ENCODE assay signal across 9 mouse cellular contexts in genomic region chr17:7827586-7827985, GRCm38 (mm10). TPM values are rescaled to one million over a fixed set of nuclear protein-coding genes. Genes with fewer than 3 reads are reported as not detected.
A peak's percentile ranks its signal among the peaks of the same experiment; 100 is the strongest.
DNase-seq lines count a peak whose midpoint lies in the region; ATAC-seq lines count a peak whose summit lies in the region.
"Had no signal": no experiment of that assay in that cellular context is flagged by ENCODE, and none has a peak within 500 bp of the region (broad histone marks: within the 10 kb centered on the region; RNA-seq: fewer than 3 reads in every experiment).

No protein-coding gene starts in this region.

- H3K4me1 ChIP-seq in heart, embryonic 13.5 days: peaks cover 22% of the 10 kb centered on the region
- peaks cover 11% of the 10 kb centered on the region; the same call in 1 of the 2 replicates for H3K4me1 ChIP-seq in forebrain, embryonic 13.5 days
- peaks cover 4% of the 10 kb centered on the region; the same call in 1 of the 2 replicates for H3K4me1 ChIP-seq in intestine, embryonic 16.5 days (ENCODE audit: control insufficient read depth, insufficient read depth, low read length)
- H3K4me1 ChIP-seq in neural tube, embryonic 12.5 days: peaks cover 9% of the 10 kb centered on the region

- peak overlapping the region; percentile 81 for H3K9ac ChIP-seq in heart, embryonic 13.5 days
- peak overlapping the region; percentile 64 for H3K9ac ChIP-seq in forebrain, embryonic 13.5 days
- peak overlapping the region; percentile 72; the same call in 1 of the 2 replicates for H3K9ac ChIP-seq in intestine, embryonic 16.5 days (ENCODE audit: low read depth, low read length)
- peak overlapping the region; percentile 57; the same call in 1 of the 2 replicates for H3K9ac ChIP-seq in neural tube, embryonic 12.5 days

- no peak for DNase-seq in heart, postnatal 25 days (ENCODE audit: low spot score)
- peak; percentile 39 for DNase-seq in R1 (ENCODE audit: low read depth, low spot score)
- no peak for DNase-seq in frontal cortex, postnatal 14 days (ENCODE audit: low spot score in 2 of 2)
- no peak for DNase-seq in urinary bladder, postnatal 10 days (ENCODE audit: low spot score)

- H3K9me3 ChIP-seq in heart, embryonic 13.5 days: no peaks in the 10 kb centered on the region
- no peaks in the 10 kb centered on the region for H3K9me3 ChIP-seq in forebrain, embryonic 13.5 days (replicated peaks)
- H3K9me3 ChIP-seq in intestine, embryonic 16.5 days (ENCODE audit: control insufficient read depth, low read length): no peaks in the 10 kb centered on the region
- no peaks in the 10 kb centered on the region for H3K9me3 ChIP-seq in neural tube, embryonic 12.5 days

- peaks cover 71% of the 10 kb centered on the region for H3K27me3 ChIP-seq in heart, embryonic 13.5 days (replicated peaks)
- H3K27me3 ChIP-seq in forebrain, embryonic 13.5 days: peaks cover 48% of the 10 kb centered on the region
- peaks cover 32% of the 10 kb centered on the region for H3K27me3 ChIP-seq in intestine, embryonic 16.5 days (replicated peaks; ENCODE audit: control insufficient read depth, insufficient read depth, low read length)
- H3K27me3 ChIP-seq in neural tube, embryonic 12.5 days (replicated peaks): peaks cover 10% of the 10 kb centered on the region

- H3K4me3 ChIP-seq in heart, embryonic 13.5 days: peak overlapping the region; percentile 58
- peak overlapping the region; percentile 55 for H3K4me3 ChIP-seq in forebrain, embryonic 13.5 days
- H3K4me3 ChIP-seq in intestine, embryonic 16.5 days (ENCODE audit: low read length): peak overlapping the region; percentile 59
- peak overlapping the region; percentile 49 for H3K4me3 ChIP-seq in neural tube, embryonic 12.5 days

- no peak overlapping the region for H3K27ac ChIP-seq in heart, embryonic 13.5 days (replicated peaks)
- no peak overlapping the region for H3K27ac ChIP-seq in forebrain, embryonic 13.5 days
- H3K27ac ChIP-seq in intestine, embryonic 16.5 days (ENCODE audit: low read length): no peak overlapping the region
- H3K27ac ChIP-seq in neural tube, embryonic 12.5 days: no peak overlapping the region

- WGBS in heart, embryonic 13.5 days: 15% methylated on average over 16 of the region's 16 CpGs
- WGBS in forebrain, embryonic 13.5 days: 5% methylated on average over 16 of the region's 16 CpGs
- 10% methylated on average over 16 of the region's 16 CpGs for WGBS in intestine, embryonic 16.5 days
- WGBS in neural tube, embryonic 12.5 days: 14% methylated on average over 16 of the region's 16 CpGs

- no peak for ATAC-seq in heart, embryonic 13.5 days (ENCODE audit: extremely low read depth, insufficient number of reproducible peaks, low FRiP score, low TSS enrichment)
- ATAC-seq in forebrain, embryonic 13.5 days: no peak
- peak; percentile 26; the same call in 1 of the 2 replicates for ATAC-seq in intestine, embryonic 16.5 days
- ATAC-seq in neural tube, embryonic 12.5 days (ENCODE audit: low FRiP score, low read depth): no peak

- no peaks in the 10 kb centered on the region for H3K36me3 ChIP-seq in heart, embryonic 13.5 days
- H3K36me3 ChIP-seq in forebrain, embryonic 13.5 days (ENCODE audit: poor library complexity, severe bottlenecking): no peaks in the 10 kb centered on the region
- H3K36me3 ChIP-seq in intestine, embryonic 16.5 days (ENCODE audit: control insufficient read depth, insufficient read depth, low read length): no peaks in the 10 kb centered on the region
- no peaks in the 10 kb centered on the region for H3K36me3 ChIP-seq in neural tube, embryonic 12.5 days
- H3K36me3 ChIP-seq: G1E had no signal

- peak overlapping the region; percentile 93 for H3K4me2 ChIP-seq in heart, embryonic 13.5 days
- H3K4me2 ChIP-seq in forebrain, embryonic 13.5 days: peak overlapping the region; percentile 98
- H3K4me2 ChIP-seq in intestine, embryonic 16.5 days (ENCODE audit: low read depth, low read length): peak overlapping the region; percentile 97
- peak overlapping the region; percentile 98 for H3K4me2 ChIP-seq in neural tube, embryonic 12.5 days (replicated peaks)

- intact Hi-C loops in heart, postnatal 25 days (cut with DNase I): no loop called here

RNA-seq across cellular contexts. Expression of gene Fndc1, which starts 0.5 kb away (rescaled TPM):
- 8.8 and 10.8 TPM in 2 replicates for polyA plus RNA-seq in heart, embryonic 13.5 days (2015; fragmentation: Nextera tagmentation; extraction: Ambion mirVana)
- 10 to 100 TPM; 20.2 to 20.7 TPM for total RNA-seq in heart, postnatal 25 days (2021)
- polyA plus RNA-seq in forebrain, embryonic 13.5 days (2015; fragmentation: Nextera tagmentation; extraction: Ambion mirVana): 0.71 and 1.3 TPM in 2 replicates
- polyA plus RNA-seq in intestine, embryonic 16.5 days (2015; fragmentation: Nextera tagmentation; extraction: Ambion mirVana): 13.3 and 14.9 TPM in 2 replicates
- polyA plus RNA-seq in neural tube, embryonic 12.5 days (2016; fragmentation: Nextera tagmentation; extraction: Ambion mirVana): 1.8 and 2.1 TPM in 2 replicates
- polyA plus RNA-seq: G1E had no signal
